12 mouse cellular contexts compared by ENCODE assay signal in genomic region chr11:115902177-115902576, GRCm38 (mm10). TPM values are rescaled to one million over a fixed set of nuclear protein-coding genes. Genes with fewer than 3 reads are reported as not detected.
DNase-seq lines count a peak whose midpoint lies in the region; ATAC-seq and TF ChIP-seq lines count a peak whose summit lies in the region.
"Had no signal": no experiment of that assay in that cellular context is flagged by ENCODE, and none has a peak within 500 bp of the region (broad histone marks: within the 10 kb centered on the region; RNA-seq: fewer than 3 reads in every experiment).

No protein-coding gene starts in this region.

- no peak for TF ChIP-seq CTCF in bone marrow macrophage, adult 2 months (IDR thresholded peaks at IDR 0.05; ENCODE audit: low read depth, low read length)

- WGBS in kidney, embryonic 15.5 days, result 62% methylated on average over 5 of the region's 5 CpGs
- 50% methylated on average over 5 of the region's 5 CpGs for WGBS in heart, embryonic 11.5 days (ENCODE audit: insufficient replicate concordance)
- 20% methylated on average over 5 of the region's 5 CpGs for WGBS in liver, embryonic 12.5 days (ENCODE audit: insufficient replicate concordance)

- DNase-seq in kidney, postnatal 4 days, result no peak
- DNase-seq in cerebellum, adult 11-12 months, result no peak
- DNase-seq in adrenal gland, postnatal 25 days, result no peak
- DNase-seq in layer of hippocampus, postnatal 25 days (ENCODE audit: extremely low spot score in 1 of 2, low spot score in 1 of 2), result no peak
- DNase-seq: cerebellum, adult 11 months; spleen, adult 18-20 months had no signal

- H3K4me2 ChIP-seq in kidney, embryonic 15.5 days, result no peak overlapping the region
- peak overlapping the region; percentile 67 for H3K4me2 ChIP-seq in heart, embryonic 11.5 days
- peak overlapping the region; percentile 79 for H3K4me2 ChIP-seq in liver, embryonic 12.5 days

- H3K9me3 ChIP-seq in kidney, embryonic 15.5 days (replicated peaks), result no peaks in the 10 kb centered on the region
- H3K9me3 ChIP-seq in heart, embryonic 11.5 days (replicated peaks; ENCODE audit: control insufficient read depth, low read length), result no peaks in the 10 kb centered on the region
- H3K9me3 ChIP-seq in liver, embryonic 12.5 days (replicated peaks), result no peaks in the 10 kb centered on the region

- no peak overlapping the region for H3K4me3 ChIP-seq in kidney, embryonic 15.5 days (replicated peaks)
- H3K4me3 ChIP-seq in bone marrow macrophage, adult 2 months (ENCODE audit: insufficient read depth, low read length), result no peak overlapping the region
- H3K4me3 ChIP-seq in heart, embryonic 11.5 days (ENCODE audit: low read depth, low read length), result peak overlapping the region; percentile 2; the same call in 1 of the 2 replicates
- H3K4me3 ChIP-seq in liver, embryonic 12.5 days, result peak overlapping the region; percentile 69

- TF ChIP-seq POLR2A in bone marrow macrophage, adult 2 months (IDR thresholded peaks at IDR 0.05; ENCODE audit: borderline replicate concordance, low read depth, low read length), result no peak

- no peaks in the 10 kb centered on the region; the same call in 1 of the 2 replicates for H3K36me3 ChIP-seq in kidney, embryonic 15.5 days
- no peaks in the 10 kb centered on the region for H3K36me3 ChIP-seq in heart, embryonic 11.5 days (ENCODE audit: control insufficient read depth, insufficient read depth, low read length)
- H3K36me3 ChIP-seq in liver, embryonic 12.5 days, result peaks cover 47% of the 10 kb centered on the region

- peak overlapping the region; percentile 33; the same call in 1 of the 2 replicates for H3K27ac ChIP-seq in kidney, embryonic 15.5 days
- H3K27ac ChIP-seq in bone marrow macrophage, adult 2 months (ENCODE audit: insufficient read depth, low read depth, low read length), result peak overlapping the region; percentile 71
- H3K27ac ChIP-seq in heart, embryonic 11.5 days (ENCODE audit: low read depth, low read length), result peak overlapping the region; percentile 95
- H3K27ac ChIP-seq in liver, embryonic 12.5 days, result peak overlapping the region; percentile 100

- H3K9ac ChIP-seq in kidney, embryonic 15.5 days, result 0 out of 2 replicates have a peak overlapping the region, but pooled peaks have one; percentile 1
- H3K9ac ChIP-seq in heart, embryonic 11.5 days (ENCODE audit: low read depth, low read length), result peak overlapping the region; percentile 64
- peak overlapping the region; percentile 83 for H3K9ac ChIP-seq in liver, embryonic 12.5 days

- H3K4me1 ChIP-seq in kidney, embryonic 15.5 days, result peaks cover 86% of the 10 kb centered on the region
- peaks cover 33% of the 10 kb centered on the region for H3K4me1 ChIP-seq in bone marrow macrophage, adult 2 months (ENCODE audit: control insufficient read depth, insufficient read depth, low read length)
- peaks cover 81% of the 10 kb centered on the region for H3K4me1 ChIP-seq in heart, embryonic 11.5 days (ENCODE audit: control insufficient read depth, insufficient read depth, low read length)
- peaks cover 96% of the 10 kb centered on the region for H3K4me1 ChIP-seq in liver, embryonic 12.5 days

- no peaks in the 10 kb centered on the region for H3K27me3 ChIP-seq in kidney, embryonic 15.5 days
- no peaks in the 10 kb centered on the region for H3K27me3 ChIP-seq in heart, embryonic 11.5 days (ENCODE audit: control insufficient read depth, insufficient read depth, low read length)
- H3K27me3 ChIP-seq in liver, embryonic 12.5 days (replicated peaks), result no peaks in the 10 kb centered on the region
- H3K27me3 ChIP-seq: CH12.LX had no signal

- no peak for ATAC-seq in kidney, embryonic 15.5 days (replicated peaks; ENCODE audit: low FRiP score)
- no peak for ATAC-seq in heart, embryonic 11.5 days (replicated peaks; ENCODE audit: insufficient number of reproducible peaks, low FRiP score, low TSS enrichment)
- ATAC-seq in liver, embryonic 12.5 days, result no peak

RNA-seq across cellular contexts. Expression of gene Smim5, which starts 2.4 kb away (rescaled TPM):
- 3.9 and 4.1 TPM in 2 replicates for polyA plus RNA-seq in kidney, embryonic 15.5 days (2015; fragmentation: Nextera tagmentation; extraction: Ambion mirVana)
- polyA plus RNA-seq in bone marrow macrophage, adult 2 months (2012; ENCODE audit: insufficient read depth, insufficient read length, missing spikeins), result not detected in 2 replicates
- 19.6 and 21.8 TPM in 2 replicates for polyA plus RNA-seq in heart, embryonic 11.5 days (2014; fragmentation: Nextera tagmentation; extraction: Ambion mirVana)
- 47.5 and 48.9 TPM in 2 replicates for polyA plus RNA-seq in liver, embryonic 12.5 days (2016; fragmentation: Nextera tagmentation; extraction: Ambion mirVana)
- 0.73 TPM in 1 of 2 replicates, not detected in the other for total RNA-seq in adrenal gland, postnatal 25 days (2021)
- total RNA-seq in layer of hippocampus, postnatal 25 days (2021), result 1 to 10 TPM in 1 of 2 experiments, under 1 TPM in 1; 0.54 to 1.2 TPM

RNA-seq across cellular contexts. Expression of gene Smim6, which starts 9.6 kb away (rescaled TPM):
- 9.1 and 9.9 TPM in 2 replicates for polyA plus RNA-seq in kidney, embryonic 15.5 days (2015; fragmentation: Nextera tagmentation; extraction: Ambion mirVana)
- not detected in 2 replicates for polyA plus RNA-seq in bone marrow macrophage, adult 2 months (2012; ENCODE audit: insufficient read depth, insufficient read length, missing spikeins)
- polyA plus RNA-seq in heart, embryonic 11.5 days (2014; fragmentation: Nextera tagmentation; extraction: Ambion mirVana), result 0.46 and 1.2 TPM in 2 replicates
- polyA plus RNA-seq in liver, embryonic 12.5 days (2016; fragmentation: Nextera tagmentation; extraction: Ambion mirVana), result 3.1 and 3.7 TPM in 2 replicates
- not detected in 2 replicates for total RNA-seq in adrenal gland, postnatal 25 days (2021)
- total RNA-seq in layer of hippocampus, postnatal 25 days (2021), result not detected
- total RNA-seq: neutrophil, adult 5-6 weeks had no signal

RNA-seq across cellular contexts. Expression of gene Sap30bp, which starts 30.9 kb away (rescaled TPM):
- polyA plus RNA-seq in kidney, embryonic 15.5 days (2015; fragmentation: Nextera tagmentation; extraction: Ambion mirVana), result 41.6 and 44.5 TPM in 2 replicates
- polyA plus RNA-seq in bone marrow macrophage, adult 2 months (2012; ENCODE audit: insufficient read depth, insufficient read length, missing spikeins), result 23.6 and 24.5 TPM in 2 replicates
- polyA plus RNA-seq in heart, embryonic 11.5 days (2014; fragmentation: Nextera tagmentation; extraction: Ambion mirVana), result 27.9 and 28.3 TPM in 2 replicates
- polyA plus RNA-seq in liver, embryonic 12.5 days (2016; fragmentation: Nextera tagmentation; extraction: Ambion mirVana), result 23.1 and 24.5 TPM in 2 replicates
- 32.0 and 41.3 TPM in 2 replicates for total RNA-seq in adrenal gland, postnatal 25 days (2021)
- total RNA-seq in layer of hippocampus, postnatal 25 days (2021), result 10 to 100 TPM; 33.1 to 47.4 TPM

RNA-seq across cellular contexts. Expression of gene Recql5, which starts 31.1 kb away (rescaled TPM):
- 21.3 and 24.3 TPM in 2 replicates for polyA plus RNA-seq in kidney, embryonic 15.5 days (2015; fragmentation: Nextera tagmentation; extraction: Ambion mirVana)
- 19.9 and 21.5 TPM in 2 replicates for polyA plus RNA-seq in bone marrow macrophage, adult 2 months (2012; ENCODE audit: insufficient read depth, insufficient read length, missing spikeins)
- polyA plus RNA-seq in heart, embryonic 11.5 days (2014; fragmentation: Nextera tagmentation; extraction: Ambion mirVana), result 12.3 and 13.0 TPM in 2 replicates
- polyA plus RNA-seq in liver, embryonic 12.5 days (2016; fragmentation: Nextera tagmentation; extraction: Ambion mirVana), result 14.9 and 17.6 TPM in 2 replicates
- total RNA-seq in adrenal gland, postnatal 25 days (2021), result 31.4 and 37.1 TPM in 2 replicates
- total RNA-seq in layer of hippocampus, postnatal 25 days (2021), result 10 to 100 TPM; 25.7 to 28.4 TPM

RNA-seq across cellular contexts. Expression of gene Myo15b, which starts 44.0 kb away (rescaled TPM):
- 8.0 and 11.1 TPM in 2 replicates for polyA plus RNA-seq in kidney, embryonic 15.5 days (2015; fragmentation: Nextera tagmentation; extraction: Ambion mirVana)
- not detected in 2 replicates for polyA plus RNA-seq in bone marrow macrophage, adult 2 months (2012; ENCODE audit: insufficient read depth, insufficient read length, missing spikeins)
- 0.06 and 0.39 TPM in 2 replicates for polyA plus RNA-seq in heart, embryonic 11.5 days (2014; fragmentation: Nextera tagmentation; extraction: Ambion mirVana)
- 0.38 and 0.83 TPM in 2 replicates for polyA plus RNA-seq in liver, embryonic 12.5 days (2016; fragmentation: Nextera tagmentation; extraction: Ambion mirVana)
- total RNA-seq in adrenal gland, postnatal 25 days (2021), result 0.36 TPM in 1 of 2 replicates, not detected in the other
- under 1 TPM; 0.27 to 0.28 TPM for total RNA-seq in layer of hippocampus, postnatal 25 days (2021)
- total RNA-seq: neutrophil, adult 5-6 weeks had no signal

Comparison
In these comparisons a context has a peak if more than half of its experiments do, and no peak if none do; other contexts are left out.
1. H3K27ac ChIP-seq: peak in every context shown above with its lines; median percentile 100 in liver, embryonic 12.5 days; 95 in heart, embryonic 11.5 days; 71 in bone marrow macrophage, adult 2 months; 33 in kidney, embryonic 15.5 days.
2. H3K4me3 ChIP-seq: peak in heart, embryonic 11.5 days (single experiment) and liver, embryonic 12.5 days (single experiment); none in kidney, embryonic 15.5 days (single experiment) and bone marrow macrophage, adult 2 months (single experiment).
3. H3K9ac ChIP-seq: peak in every context shown above with its lines; median percentile 83 in liver, embryonic 12.5 days; 64 in heart, embryonic 11.5 days; 1 in kidney, embryonic 15.5 days.